Mouse (Mus musculus) ovary, postnatal 10 days (tissue): Measurements from ENCODE around the gene Tbcd.
"Not testable (repeated sequence)": the region's sequence is repeated elsewhere in the genome, so short reads cannot be mapped to it uniquely, and the experiment has no call there.

Source experiments
- DNase-seq: peaks from one replicate; pipeline ENCODE4 v3.0.0; 2022; ENCODE audit warnings: low spot score

Tbcd gene

DNA sequence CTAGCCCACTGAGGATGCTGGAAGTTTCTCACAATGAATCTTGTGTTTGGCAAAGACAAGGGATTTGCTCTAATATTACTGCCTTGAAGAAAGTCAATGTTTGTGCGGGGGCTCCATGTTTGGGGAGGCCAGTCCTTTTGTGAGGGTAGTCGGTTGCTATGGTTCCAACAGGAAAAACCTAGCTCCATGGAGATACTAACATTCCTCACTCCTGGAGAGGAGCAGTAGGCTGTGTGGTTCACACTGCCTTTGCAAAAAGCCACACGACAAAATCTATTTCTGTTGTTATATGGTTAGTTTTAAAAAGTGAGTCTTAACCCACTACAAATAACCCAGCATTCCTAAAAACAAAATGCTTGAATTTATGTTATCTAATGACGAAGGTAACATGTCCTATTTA, 201.9 kb downstream of the Tbcd start:
- DNase-seq: no peak

DNA sequence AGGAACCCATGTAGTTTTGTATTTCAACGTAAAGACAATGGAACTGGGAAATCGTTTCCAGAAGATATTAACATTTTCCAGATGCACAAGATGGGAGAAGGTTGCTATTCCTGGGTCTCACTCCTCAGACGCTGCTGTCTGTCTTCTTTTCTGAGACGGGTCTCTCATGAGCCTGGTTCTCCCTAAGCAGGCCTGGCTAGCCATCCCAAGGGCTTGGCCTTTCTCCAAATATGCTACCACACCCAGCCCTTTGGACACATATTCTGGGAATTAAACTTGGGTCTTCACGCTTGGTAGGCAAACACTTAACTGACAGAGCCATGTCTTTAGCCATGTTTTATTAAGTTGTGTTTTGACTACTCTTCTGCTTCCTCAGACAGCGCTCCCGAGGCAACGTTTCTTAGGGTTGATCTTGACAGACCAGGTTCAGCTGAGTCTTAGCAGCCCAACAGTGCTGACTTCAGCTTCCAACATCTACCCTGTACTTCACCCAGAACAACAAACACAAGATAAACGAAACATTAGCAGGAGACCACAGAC, 202.7 kb downstream of the Tbcd start:
- no peak for DNase-seq

DNA sequence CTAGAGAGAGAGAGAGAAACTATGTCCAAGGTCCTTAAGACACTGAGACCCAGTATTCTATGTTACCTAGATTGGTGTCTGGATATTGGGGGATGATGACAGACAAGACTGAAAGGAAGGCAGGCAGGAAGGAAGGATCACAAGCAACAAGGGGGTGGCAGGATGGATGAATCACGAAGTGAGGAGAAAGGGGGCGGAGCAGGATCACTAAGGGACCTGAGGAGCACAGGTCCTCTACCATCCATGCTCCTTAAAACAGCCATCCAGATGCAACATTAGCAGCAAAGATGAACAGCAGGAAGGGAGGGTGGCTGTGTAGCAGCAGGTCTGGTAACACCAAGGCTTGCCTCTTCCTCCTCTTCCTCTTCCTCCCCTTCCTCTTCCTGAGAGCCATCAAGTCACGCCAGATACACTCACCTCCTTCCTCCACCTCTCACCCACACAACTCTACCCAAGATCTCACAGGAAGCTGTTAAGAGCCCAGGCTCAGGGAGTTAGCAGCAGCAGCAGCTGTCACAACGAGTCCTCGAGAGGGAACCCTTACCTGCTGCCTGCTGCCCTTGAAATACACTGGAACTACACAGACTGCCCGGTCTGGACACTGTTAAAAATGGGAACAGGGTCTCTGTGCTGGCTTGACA, 203.5 kb downstream of the Tbcd start:
- no peak for DNase-seq

DNA sequence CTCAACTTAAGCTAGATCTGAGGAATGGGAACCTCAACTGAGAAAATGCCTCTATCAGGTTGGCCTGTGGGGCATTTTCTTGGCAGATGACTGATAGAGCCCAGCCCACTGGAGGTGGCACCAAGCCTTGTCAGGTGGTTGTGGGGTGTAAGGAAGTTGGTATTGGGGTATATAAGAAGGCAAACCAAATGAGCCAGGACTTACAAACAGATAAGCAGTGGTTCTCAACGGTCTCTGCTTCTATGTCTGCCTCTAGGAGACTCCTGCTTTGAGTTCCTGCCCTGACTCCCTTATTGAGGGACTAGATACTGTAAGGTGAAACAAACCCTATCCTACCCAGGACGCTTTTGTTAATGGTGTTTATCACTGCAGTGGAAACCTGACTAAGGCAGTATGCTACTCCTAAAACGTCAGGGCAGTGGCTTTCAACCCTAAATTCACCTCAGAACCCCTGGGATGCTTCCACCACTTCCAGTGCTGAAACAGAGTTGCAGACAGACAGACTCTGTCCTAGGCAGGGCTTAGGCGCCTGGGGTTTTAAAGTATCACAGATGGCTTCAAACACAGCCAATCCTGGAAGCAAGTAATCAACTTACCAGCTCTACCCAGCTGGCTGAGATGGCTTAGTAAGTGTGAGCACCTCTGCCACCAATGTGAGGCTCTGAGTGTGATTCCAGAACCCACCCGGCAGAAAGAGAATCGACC, 204.2 kb downstream of the Tbcd start:
- DNase-seq: no peak

DNA sequence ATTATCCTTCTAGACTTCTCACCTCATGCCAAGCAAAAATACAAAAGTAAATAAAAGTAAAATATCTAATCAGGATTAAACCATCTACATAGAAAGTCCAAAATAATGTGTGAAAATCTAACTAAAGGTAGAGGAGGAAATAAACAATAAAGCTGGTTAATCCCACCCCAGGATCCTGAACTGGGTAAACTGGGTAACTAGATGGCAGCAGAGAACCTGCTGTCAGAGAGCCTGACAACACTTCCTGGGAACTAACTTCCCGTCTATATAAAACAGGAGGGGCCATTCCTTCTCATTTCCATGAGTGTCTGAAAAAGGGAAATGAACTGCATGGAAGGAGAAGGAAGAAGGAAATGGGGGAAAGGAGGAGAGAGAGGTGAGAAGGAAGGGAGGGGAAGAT, 206.4 kb downstream of the Tbcd start:
- no peak for DNase-seq

DNA sequence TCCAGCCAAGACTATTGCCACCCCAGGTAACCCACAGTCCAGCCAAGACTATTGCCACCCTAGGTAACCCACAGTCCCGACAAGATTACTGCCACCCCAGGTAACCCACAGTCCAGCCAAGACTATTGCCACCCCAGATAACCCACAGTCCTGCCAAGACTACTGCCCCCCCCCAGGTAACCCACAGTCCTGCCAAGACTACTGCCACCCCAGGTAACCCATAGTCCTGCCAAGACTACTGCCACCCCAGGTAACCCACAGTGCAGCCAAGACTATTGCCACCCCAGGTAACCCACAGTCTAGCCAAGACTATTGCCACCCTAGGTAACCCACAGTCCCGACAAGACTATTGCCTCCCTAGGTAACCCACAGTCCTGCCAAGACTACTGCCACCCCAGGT, 208.9 kb downstream of the Tbcd start:
- DNase-seq: not testable (repeated sequence)

DNA sequence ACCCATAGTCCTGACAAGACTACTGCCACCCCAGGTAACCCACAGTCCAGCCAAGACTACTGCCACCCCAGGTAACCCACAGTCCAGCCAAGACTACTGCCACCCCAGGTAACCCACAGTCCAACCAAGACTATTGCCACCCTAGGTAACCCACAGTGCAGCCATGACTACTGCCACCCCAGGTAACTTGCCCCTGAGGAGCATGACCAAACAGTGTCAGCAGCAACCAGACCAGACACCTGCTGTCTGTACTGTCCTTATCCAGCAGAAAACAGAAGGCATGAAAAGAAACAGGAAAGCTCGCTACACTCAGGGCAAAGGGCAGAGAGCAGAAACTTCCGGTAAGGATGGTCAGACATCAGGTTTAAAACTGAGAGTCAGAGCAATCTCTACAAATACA, 209.4 kb downstream of the Tbcd start:
- no peak for DNase-seq
